Mouse (Mus musculus) midbrain, postnatal 0 days (tissue): ENCODE measurements around the gene Tpi1. TPM values are rescaled to one million over a fixed set of nuclear protein-coding genes. Genes with fewer than 3 reads are reported as not detected.
A peak's percentile ranks its signal among the peaks of the same experiment; 100 is the strongest.

ENCODE experiments used
- ATAC-seq: fragments of 200-750 bp; cut with Nextera tagmentation; 2 replicates; pipeline ENCODE4 v1.8.0; 2017; ENCODE audit warnings: moderate number of reproducible peaks, mild to moderate bottlenecking, moderate TSS enrichment, moderate library complexity; ENCODE audit not compliant: low FRiP score
- DNase-seq: peaks from one replicate; pipeline ENCODE4 v3.0.0-alpha.2; 2015; ENCODE audit warnings: low spot score
- H3K27ac ChIP-seq: fragments of 300-500 bp; sonication (generic); 2 replicates; pipeline ENCODE4 v1.5.1; 2014; ENCODE audit warnings: low read depth, mild to moderate bottlenecking, low read length, mixed read lengths
- H3K27me3 ChIP-seq: fragments of 300-500 bp; sonication (generic); 2 replicates; pipeline ENCODE4 v1.6.1; 2014; ENCODE audit warnings: low read length, control low read depth, mixed read lengths; ENCODE audit not compliant: insufficient read depth
- H3K36me3 ChIP-seq: fragments of 300-500 bp; sonication (generic); 2 replicates; pipeline ENCODE4 v1.6.1; 2014; ENCODE audit warnings: low read length, control low read depth, mixed read lengths; ENCODE audit not compliant: insufficient read depth
- H3K4me1 ChIP-seq: fragments of 300-500 bp; sonication (generic); 2 replicates; pipeline ENCODE4 v1.6.1; 2014; ENCODE audit warnings: mild to moderate bottlenecking, control low read depth, antibody characterized with exemption, low read length, mixed read lengths; ENCODE audit not compliant: insufficient read depth
- H3K4me2 ChIP-seq: fragments of 300-500 bp; sonication (generic); 2 replicates; pipeline ENCODE4 v1.6.1; 2014; ENCODE audit warnings: low read depth, mild to moderate bottlenecking, low read length, mixed read lengths; ENCODE audit not compliant: poor library complexity, severe bottlenecking
- H3K4me3 ChIP-seq: fragments of 300-500 bp; sonication (generic); 2 replicates; pipeline ENCODE4 v1.5.1; 2014; ENCODE audit warnings: low read depth, mild to moderate bottlenecking, low read length, moderate library complexity
- H3K9ac ChIP-seq: fragments of 300-500 bp; sonication (generic); replicated peaks from 2 replicates; pipeline ENCODE4 v1.6.1; 2014; ENCODE audit warnings: mild to moderate bottlenecking, low read length, moderate library complexity, mixed read lengths; ENCODE audit not compliant: poor library complexity, severe bottlenecking
- H3K9me3 ChIP-seq: fragments of 300-500 bp; sonication (generic); 2 replicates; pipeline ENCODE4 v1.6.1; 2016; ENCODE audit warnings: low read length, control low read depth
- CTCF ChIP-seq: IDR thresholded peaks from 2 replicates; pipeline ENCODE4 v1.5.1; 2016; ENCODE audit warnings: antibody characterized with exemption, mild to moderate bottlenecking
- WGBS: fragments of 180-500 bp; shearing (Covaris S2); extraction: QIAGEN DNeasy Blood & Tissue Kit; methylation state at CpG from one replicate; pipeline ENCODE4 v1.1.7; 2014; 5-methylcytosine and 5-hydroxymethylcytosine counted together
- polyA plus RNA-seq: library from polyadenylated mRNA; unstranded; fragments of >200 nt; fragmentation: Nextera tagmentation; extraction: Ambion mirVana; gene quantifications from 2 replicates; pipeline ENCODE4 v1.2.1, GENCODE M21; 2015
- total RNA-seq: library from RNA; depleted of rRNA; stranded (reverse); fragments of >200 nt; gene quantifications from 2 replicates; pipeline ENCODE4 v1.2.3, GENCODE M21; 2014; rRNA removed

Gene Tpi1
- total RNA-seq (392 and 419 TPM in 2 replicates), polyA plus RNA-seq (415 and 480 TPM in 2 replicates)

- peak within 1 kb of the TSS; percentile 87 for H3K4me2 ChIP-seq
- DNase-seq (peak; percentile 93), ATAC-seq (peak; percentile 83)
- no peak for TF ChIP-seq CTCF
- H3K9ac ChIP-seq = peak within 1 kb of the TSS; percentile 71
- H3K27me3 ChIP-seq = no peaks in the 10 kb centered on the region
- peaks cover 43% of the 10 kb centered on the region for H3K36me3 ChIP-seq
- peaks cover 14% of the 10 kb centered on the region for H3K4me1 ChIP-seq
- peak within 1 kb of the TSS; percentile 74 for H3K27ac ChIP-seq
- WGBS = under 1% methylated on average over 22 of the region's 22 CpGs
- peak within 1 kb of the TSS; percentile 61 for H3K4me3 ChIP-seq
- H3K9me3 ChIP-seq = no peaks in the 10 kb centered on the region
Measured at GRCm38 (mm10) chr6:124813933-124814332, at the start of gene Tpi1. Gene Tpi1 (minus strand): TSS chr6:124814296.

DNA sequence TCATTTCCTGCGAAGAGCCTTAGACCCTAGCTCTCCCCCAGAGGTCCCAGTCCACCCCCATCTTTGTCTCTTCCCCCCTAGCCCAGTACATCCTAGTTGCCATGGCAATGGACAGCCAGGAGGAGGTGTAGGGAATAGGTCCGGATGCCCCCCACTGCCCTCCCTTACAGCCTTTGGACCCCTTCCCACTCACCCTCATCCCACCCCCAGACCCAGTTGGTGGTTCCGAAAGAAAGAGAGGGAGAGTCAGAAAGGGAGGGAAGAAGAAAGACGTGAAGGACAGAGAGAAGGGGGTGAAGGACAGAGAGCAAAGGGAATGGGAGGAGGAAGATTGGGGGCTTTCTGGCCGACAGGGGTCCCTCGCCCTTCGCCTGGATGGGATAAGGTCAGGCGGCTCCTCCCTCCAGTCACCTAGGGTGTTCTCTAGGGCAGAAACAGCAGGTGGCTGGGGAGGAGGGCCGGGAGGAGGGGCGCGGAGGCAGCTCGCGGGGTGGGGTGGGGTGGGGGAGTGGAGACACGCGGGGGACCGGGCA is 49.1 kb upstream of the Tpi1 start:
- TF ChIP-seq CTCF = peak; percentile 41
- DNase-seq (no peak), ATAC-seq (peak; percentile 52)
- 0% methylated on average over 13 of the region's 16 CpGs for WGBS
- Histone ChIP-seq H3K4me3 (peak overlapping the region; percentile 72), H3K4me1 (peaks cover 31% of the 10 kb centered on the region), H3K27ac (peak overlapping the region; percentile 97), H3K9ac (peak overlapping the region; percentile 93), H3K27me3 (no peaks in the 10 kb centered on the region), H3K4me2 (peak overlapping the region; percentile 75), H3K9me3 (no peaks in the 10 kb centered on the region), H3K36me3 (peaks cover 7% of the 10 kb centered on the region; the same call in 1 of the 2 replicates)

GRCm38 (mm10) chr6:124862406-124863124 is 48.5 kb upstream of the Tpi1 start:
- DNase-seq = no peak
- TF ChIP-seq CTCF = no peak

GRCm38 (mm10) chr6:124861802-124862201 is 47.7 kb upstream of the Tpi1 start:
- ATAC-seq (no peak), DNase-seq (no peak)
- Histone ChIP-seq H3K27me3 (no peaks in the 10 kb centered on the region), H3K4me2 (peak overlapping the region; percentile 75), H3K9me3 (no peaks in the 10 kb centered on the region), H3K4me3 (peak overlapping the region; percentile 72), H3K27ac (peak overlapping the region; percentile 97), H3K9ac (peak overlapping the region; percentile 93), H3K4me1 (peaks cover 32% of the 10 kb centered on the region), H3K36me3 (peaks cover 7% of the 10 kb centered on the region; the same call in 1 of the 2 replicates)
- no peak for TF ChIP-seq CTCF
- WGBS = 36% methylated on average over 3 of the region's 3 CpGs

More at GRCm38 (mm10) chr6:124862406-124863124, 48.5 kb upstream of the Tpi1 start:
- 8% methylated on average over 8 of the region's 8 CpGs for WGBS
- ATAC-seq = no peak
- H3K27me3 ChIP-seq = no peaks in the 10 kb centered on the region
- H3K27ac ChIP-seq = peak overlapping the region; percentile 97
- H3K36me3 ChIP-seq = peaks cover 7% of the 10 kb centered on the region; the same call in 1 of the 2 replicates
- peak overlapping the region; percentile 72 for H3K4me3 ChIP-seq
- H3K9me3 ChIP-seq = no peaks in the 10 kb centered on the region
- peak overlapping the region; percentile 75 for H3K4me2 ChIP-seq
- peak overlapping the region; percentile 93 for H3K9ac ChIP-seq
- H3K4me1 ChIP-seq = peaks cover 32% of the 10 kb centered on the region

GRCm38 (mm10) chr6:124861266-124861665 is 47.2 kb upstream of the Tpi1 start:
- 78% methylated on average over 19 of the region's 19 CpGs for WGBS
- peaks cover 32% of the 10 kb centered on the region for H3K4me1 ChIP-seq
- peak overlapping the region; percentile 97; the same call in 1 of the 2 replicates for H3K27ac ChIP-seq
- H3K9me3 ChIP-seq = no peaks in the 10 kb centered on the region
- H3K4me2 ChIP-seq = peak overlapping the region; percentile 75
- no peak for TF ChIP-seq CTCF
- H3K9ac ChIP-seq = 0 out of 2 replicates have a peak overlapping the region, but pooled peaks have one; percentile 93
- DNase-seq (no peak), ATAC-seq (no peak)
- H3K36me3 ChIP-seq = peaks cover 7% of the 10 kb centered on the region; the same call in 1 of the 2 replicates
- H3K27me3 ChIP-seq = no peaks in the 10 kb centered on the region
- peak overlapping the region; percentile 72; the same call in 1 of the 2 replicates for H3K4me3 ChIP-seq
